Comparison of ENCODE assay signal across 8 mouse cellular contexts in genomic region chr13:47106580-47106888, GRCm38 (mm10). TPM values are rescaled to one million over a fixed set of nuclear protein-coding genes. Genes with fewer than 3 reads are reported as not detected.
DNase-seq lines count a peak whose midpoint lies in the region; ATAC-seq and TF ChIP-seq lines count a peak whose summit lies in the region.

No protein-coding gene starts in this region.

- H3K36me3 ChIP-seq in megakaryocyte, embryonic 14.5 days (replicated peaks; ENCODE audit: low read length): peaks cover 14% of the 10 kb centered on the region
- H3K36me3 ChIP-seq in forebrain, embryonic 10.5 days (replicated peaks): peaks cover 25% of the 10 kb centered on the region
- no peaks in the 10 kb centered on the region; the same call in 1 of the 2 replicates for H3K36me3 ChIP-seq in limb, embryonic 13.5 days
- H3K36me3 ChIP-seq in small intestine, adult 2 months (ENCODE audit: control insufficient read depth, insufficient read depth, low read length): peaks cover 5% of the 10 kb centered on the region

- no peak for DNase-seq in forebrain, embryonic 10.5 days (ENCODE audit: extremely low spot score, low spot score)
- no peak for DNase-seq in frontal cortex, adult 2 months (ENCODE audit: extremely low spot score in 1 of 2, low spot score in 1 of 2)
- no peak for DNase-seq in embryo, embryonic 11 days
- no peak for DNase-seq in embryo, embryonic 10.5 days (ENCODE audit: low spot score)

- peaks cover 61% of the 10 kb centered on the region for H3K4me1 ChIP-seq in megakaryocyte, embryonic 14.5 days
- H3K4me1 ChIP-seq in forebrain, embryonic 10.5 days: peaks cover 30% of the 10 kb centered on the region
- H3K4me1 ChIP-seq in limb, embryonic 13.5 days: peaks cover 23% of the 10 kb centered on the region
- peaks cover 6% of the 10 kb centered on the region; the same call in 1 of the 2 replicates for H3K4me1 ChIP-seq in small intestine, adult 2 months (ENCODE audit: control insufficient read depth, insufficient read depth, insufficient read length, low read length)

- TF ChIP-seq CTCF in small intestine, adult 2 months (IDR thresholded peaks at IDR 0.05; ENCODE audit: extremely low read depth, insufficient read length, insufficient replicate concordance, low read depth, low read length): no peak

- no peak for TF ChIP-seq POLR2A in small intestine, adult 2 months (IDR thresholded peaks at IDR 0.05; ENCODE audit: low read depth, low read length)

- peak overlapping the region; percentile 96 for H3K4me3 ChIP-seq in megakaryocyte, embryonic 14.5 days (replicated peaks)
- peak overlapping the region; percentile 99 for H3K4me3 ChIP-seq in forebrain, embryonic 10.5 days
- H3K4me3 ChIP-seq in limb, embryonic 13.5 days: peak overlapping the region; percentile 93
- H3K4me3 ChIP-seq in small intestine, adult 2 months (ENCODE audit: low read depth, low read length): peak overlapping the region; percentile 78

- H3K9ac ChIP-seq in limb, embryonic 13.5 days: peak overlapping the region; percentile 98

- WGBS in forebrain, embryonic 10.5 days: 0% methylated on average over 20 of the region's 20 CpGs
- under 1% methylated on average over 20 of the region's 20 CpGs for WGBS in limb, embryonic 13.5 days
- under 1% methylated on average over 20 of the region's 20 CpGs for WGBS in small intestine, adult 2 months

- peak overlapping the region; percentile 100 for H3K27ac ChIP-seq in forebrain, embryonic 10.5 days
- H3K27ac ChIP-seq in limb, embryonic 13.5 days: peak overlapping the region; percentile 100
- no peak overlapping the region; the same call in 1 of the 2 replicates for H3K27ac ChIP-seq in small intestine, adult 2 months (ENCODE audit: insufficient read depth, low read depth, low read length)

- H3K27me3 ChIP-seq in megakaryocyte, embryonic 14.5 days (replicated peaks): no peaks in the 10 kb centered on the region
- no peaks in the 10 kb centered on the region for H3K27me3 ChIP-seq in forebrain, embryonic 10.5 days (ENCODE audit: poor library complexity, severe bottlenecking)
- no peaks in the 10 kb centered on the region for H3K27me3 ChIP-seq in limb, embryonic 13.5 days
- H3K27me3 ChIP-seq in small intestine, adult 2 months (ENCODE audit: control insufficient read depth, insufficient read depth, low read length): no peaks in the 10 kb centered on the region

- H3K4me2 ChIP-seq in limb, embryonic 13.5 days (replicated peaks): peak overlapping the region; percentile 68

- H3K9me3 ChIP-seq in megakaryocyte, embryonic 14.5 days: no peaks in the 10 kb centered on the region
- H3K9me3 ChIP-seq in forebrain, embryonic 10.5 days: no peaks in the 10 kb centered on the region
- H3K9me3 ChIP-seq in limb, embryonic 13.5 days: no peaks in the 10 kb centered on the region

- no peak for ATAC-seq in megakaryocyte, adult 5-6 weeks (ENCODE audit: poor library complexity, severe bottlenecking)
- peak; percentile 17; the same call in 1 of the 2 replicates for ATAC-seq in limb, embryonic 13.5 days (ENCODE audit: low FRiP score, low read depth)

RNA-seq across cellular contexts. Expression of gene Dek, which starts 0.5 kb away (rescaled TPM):
- polyA plus RNA-seq in megakaryocyte, embryonic 14.5 days (2012; ENCODE audit: insufficient read depth, low replicate concordance): 96.3 and 275 TPM in 2 replicates
- total RNA-seq in megakaryocyte, adult 5-6 weeks (2015): 584 and 589 TPM in 2 replicates
- 678 and 828 TPM in 2 replicates for total RNA-seq in megakaryocyte, adult 5-6 weeks (2017)
- polyA plus RNA-seq in forebrain, embryonic 10.5 days (2016; fragmentation: Nextera tagmentation; extraction: Ambion mirVana): 434 and 448 TPM in 2 replicates
- polyA plus RNA-seq in limb, embryonic 13.5 days (2015; fragmentation: Nextera tagmentation; extraction: Ambion mirVana): 345 and 372 TPM in 2 replicates
- 8.7 and 27.7 TPM in 2 replicates for polyA plus RNA-seq in small intestine, adult 2 months (2012; rRNA removed)
- 31.1 and 44.5 TPM in 2 replicates for polyA plus RNA-seq in frontal cortex, adult 2 months (2012; rRNA removed)

RNA-seq across cellular contexts. Expression of gene Rnf144b, which starts 15.9 kb away (rescaled TPM):
- polyA plus RNA-seq in megakaryocyte, embryonic 14.5 days (2012; ENCODE audit: insufficient read depth, low replicate concordance): 0.29 TPM in 1 of 2 replicates, not detected in the other
- 25.5 and 25.9 TPM in 2 replicates for total RNA-seq in megakaryocyte, adult 5-6 weeks (2015)
- total RNA-seq in megakaryocyte, adult 5-6 weeks (2017): 25.6 and 28.7 TPM in 2 replicates
- polyA plus RNA-seq in forebrain, embryonic 10.5 days (2016; fragmentation: Nextera tagmentation; extraction: Ambion mirVana): 0.59 and 0.66 TPM in 2 replicates
- 2.0 and 2.1 TPM in 2 replicates for polyA plus RNA-seq in limb, embryonic 13.5 days (2015; fragmentation: Nextera tagmentation; extraction: Ambion mirVana)
- polyA plus RNA-seq in small intestine, adult 2 months (2012; rRNA removed): 1.6 and 2.4 TPM in 2 replicates
- 9.1 and 9.7 TPM in 2 replicates for polyA plus RNA-seq in frontal cortex, adult 2 months (2012; rRNA removed)
